Comparison of ENCODE assay signal across 20 mouse cellular contexts in the genomic region with DNA sequence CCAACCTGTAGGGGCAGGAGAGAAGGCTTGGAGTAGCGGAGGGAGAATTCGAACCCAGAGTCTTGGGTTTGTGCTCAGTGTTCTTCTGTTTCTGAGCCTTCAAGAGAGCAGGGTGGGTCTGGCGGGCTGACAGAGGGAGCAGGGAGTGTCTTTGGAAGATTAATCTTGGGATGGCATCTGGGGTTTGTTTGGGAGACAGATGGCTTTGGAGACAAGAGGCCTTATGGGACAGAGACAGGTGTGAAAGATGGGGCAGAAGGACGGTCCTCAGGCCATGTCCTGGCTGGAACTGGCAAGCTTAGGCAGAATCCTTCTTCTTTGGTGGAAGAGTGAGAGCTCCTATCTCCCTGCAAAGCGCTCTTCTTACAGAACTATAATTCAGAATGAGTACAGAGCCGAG. TPM values are rescaled to one million over a fixed set of nuclear protein-coding genes. Genes with fewer than 3 reads are reported as not detected.
A peak's percentile ranks its signal among the peaks of the same experiment; 100 is the strongest.
DNase-seq lines count a peak whose midpoint lies in the region; ATAC-seq and TF ChIP-seq lines count a peak whose summit lies in the region.
"Had no signal": no experiment of that assay in that cellular context is flagged by ENCODE, and none has a peak within 500 bp of the region (broad histone marks: within the 10 kb centered on the region; RNA-seq: fewer than 3 reads in every experiment).

No protein-coding gene starts in this region.

- no peak overlapping the region for H3K4me2 ChIP-seq in midbrain, postnatal 0 days (ENCODE audit: low read depth, low read length, poor library complexity, severe bottlenecking)
- H3K4me2 ChIP-seq in midbrain, embryonic 14.5 days (ENCODE audit: low read length) = no peak overlapping the region
- H3K4me2 ChIP-seq: hindbrain, embryonic 13.5 days; liver, embryonic 15.5 days; lung, embryonic 14.5 days; midbrain, embryonic 11.5 days; stomach, embryonic 15.5 days had no signal

- no peaks in the 10 kb centered on the region for H3K36me3 ChIP-seq in heart, adult 2 months (ENCODE audit: control insufficient read depth, insufficient read depth, low read length)
- 0 out of 2 replicates have a peak, but pooled peaks cover 2% of the 10 kb centered on the region for H3K36me3 ChIP-seq in midbrain, postnatal 0 days (ENCODE audit: insufficient read depth, low read length)
- H3K36me3 ChIP-seq in midbrain, embryonic 14.5 days (ENCODE audit: control insufficient read depth, insufficient read depth, low read length) = no peaks in the 10 kb centered on the region; the same call in 1 of the 2 replicates
- H3K36me3 ChIP-seq: heart, embryonic 10.5 days; stomach, embryonic 15.5 days had no signal

- intact Hi-C loops in heart, adult 2 months (cut with DNase I) = no loop called here

- ATAC-seq in cerebellum, adult (ENCODE audit: insufficient number of reproducible peaks, low FRiP score, low TSS enrichment) = no peak
- no peak for ATAC-seq in midbrain, postnatal 0 days (ENCODE audit: low FRiP score)
- ATAC-seq in midbrain, embryonic 14.5 days (ENCODE audit: low FRiP score, low TSS enrichment) = no peak
- ATAC-seq: CD4-positive, CD25-positive, alpha-beta regulatory T cell, adult 4 months; forebrain, embryonic 16.5 days; intestine, embryonic 16.5 days had no signal

- no peaks in the 10 kb centered on the region for H3K79me2 ChIP-seq in heart, adult 2 months (replicated peaks; ENCODE audit: control insufficient read depth, insufficient read depth, low read length)

- H3K27me3 ChIP-seq in heart, adult 2 months (ENCODE audit: control insufficient read depth, insufficient read depth, low read length) = no peaks in the 10 kb centered on the region
- H3K27me3 ChIP-seq in midbrain, postnatal 0 days (ENCODE audit: insufficient read depth, low read length) = no peaks in the 10 kb centered on the region
- H3K27me3 ChIP-seq in midbrain, embryonic 14.5 days (ENCODE audit: control insufficient read depth, insufficient read depth, low read length) = no peaks in the 10 kb centered on the region
- H3K27me3 ChIP-seq: hindbrain, embryonic 13.5 days; liver, embryonic 15.5 days; stomach, embryonic 15.5 days had no signal

- H3K4me1 ChIP-seq in heart, adult 2 months (ENCODE audit: control insufficient read depth, insufficient read depth, low read length) = peaks cover 20% of the 10 kb centered on the region
- H3K4me1 ChIP-seq in midbrain, postnatal 0 days (ENCODE audit: insufficient read depth, low read length) = no peaks in the 10 kb centered on the region
- peaks cover 10% of the 10 kb centered on the region for H3K4me1 ChIP-seq in midbrain, embryonic 14.5 days (ENCODE audit: control insufficient read depth, insufficient read depth, low read length)

- no peak overlapping the region for H3K9ac ChIP-seq in heart, adult 2 months (ENCODE audit: low read depth, low read length)
- no peak overlapping the region for H3K9ac ChIP-seq in midbrain, postnatal 0 days (replicated peaks; ENCODE audit: low read length, poor library complexity, severe bottlenecking)
- no peak overlapping the region for H3K9ac ChIP-seq in midbrain, embryonic 14.5 days (replicated peaks; ENCODE audit: low read length)
- H3K9ac ChIP-seq: hindbrain, embryonic 13.5 days; liver, embryonic 15.5 days; lung, embryonic 14.5 days; stomach, embryonic 15.5 days had no signal

- peak; percentile 26 to 58 for DNase-seq in cerebellum, postnatal 14 days
- DNase-seq in heart, adult 11 months = peak; percentile 85
- DNase-seq in heart, adult 2 months = no peak
- peak; percentile 28 for DNase-seq in midbrain, postnatal 0 days (ENCODE audit: low spot score)
- DNase-seq in midbrain, embryonic 14.5 days = no peak
- no peak for DNase-seq in c-Kit-positive CD71-positive TER-119-positive erythroid progenitor cells, embryonic 14.5 days (ENCODE audit: low spot score)
- DNase-seq: heart, postnatal 4 days; kidney, postnatal 4 days; right cerebral cortex, postnatal 25 days had no signal

- H3K9me3 ChIP-seq in midbrain, postnatal 0 days (ENCODE audit: low read length) = no peaks in the 10 kb centered on the region
- H3K9me3 ChIP-seq in midbrain, embryonic 14.5 days (ENCODE audit: control insufficient read depth, low read length) = no peaks in the 10 kb centered on the region
- H3K9me3 ChIP-seq: heart, embryonic 10.5 days; hindbrain, embryonic 13.5 days; liver, embryonic 15.5 days; stomach, embryonic 15.5 days had no signal

- H3K27ac ChIP-seq in heart, adult 2 months = no peak overlapping the region; the same call in 1 of the 2 replicates
- no peak overlapping the region for H3K27ac ChIP-seq in midbrain, postnatal 0 days (ENCODE audit: low read depth, low read length)
- H3K27ac ChIP-seq in midbrain, embryonic 14.5 days (replicated peaks; ENCODE audit: low read depth, low read length) = no peak overlapping the region
- H3K27ac ChIP-seq: heart, embryonic 10.5 days; hindbrain, embryonic 13.5 days; kidney, postnatal 0 days; liver, embryonic 15.5 days; stomach, embryonic 15.5 days had no signal

- 91% methylated on average over 6 of the region's 6 CpGs for WGBS in heart, adult 2 months
- 93% methylated on average over 6 of the region's 6 CpGs for WGBS in midbrain, postnatal 0 days
- WGBS in midbrain, embryonic 14.5 days = 85% methylated on average over 6 of the region's 6 CpGs

- no peak for TF ChIP-seq CTCF in heart, adult 2 months (IDR thresholded peaks at IDR 0.05)
- no peak for TF ChIP-seq CTCF in midbrain, postnatal 0 days (IDR thresholded peaks at IDR 0.05)

- TF ChIP-seq EP300 in heart, adult 2 months (IDR thresholded peaks at IDR 0.05; ENCODE audit: insufficient read depth, low read depth, low read length) = no peak

- TF ChIP-seq POLR2A in heart, adult 2 months (IDR thresholded peaks at IDR 0.05; ENCODE audit: insufficient read depth, low read depth, low read length) = no peak

- H3K4me3 ChIP-seq in heart, adult 2 months = no peak overlapping the region
- H3K4me3 ChIP-seq in midbrain, postnatal 0 days (ENCODE audit: low read depth, low read length) = no peak overlapping the region
- no peak overlapping the region for H3K4me3 ChIP-seq in midbrain, embryonic 14.5 days (replicated peaks; ENCODE audit: low read depth, low read length)
- H3K4me3 ChIP-seq: heart, embryonic 10.5 days; hindbrain, embryonic 13.5 days; liver, embryonic 15.5 days; stomach, embryonic 15.5 days had no signal

RNA-seq across cellular contexts. Expression of a gene that starts 20.6 kb away (rescaled TPM):
- 10 to 100 TPM; 64.5 to 84.9 TPM for total RNA-seq in heart, adult 2 months (2021)
- polyA plus RNA-seq in heart, adult 2 months (2012; rRNA removed) = 84.5 and 104 TPM in 2 replicates
- total RNA-seq in midbrain, postnatal 0 days (2014; rRNA removed) = 119 and 193 TPM in 2 replicates
- 284 and 296 TPM in 2 replicates for polyA plus RNA-seq in midbrain, postnatal 0 days (2015; fragmentation: Nextera tagmentation; extraction: Ambion mirVana)
- 486 and 559 TPM in 2 replicates for polyA plus RNA-seq in midbrain, embryonic 14.5 days (2014; fragmentation: Nextera tagmentation; extraction: Ambion mirVana)

RNA-seq across cellular contexts. Expression of a gene that starts 37.7 kb away (rescaled TPM):
- 100 to 1,000 TPM in 1 of 2 experiments, 10 to 100 TPM in 1; 56.4 to 156 TPM for total RNA-seq in heart, adult 2 months (2021)
- 30.4 and 37.3 TPM in 2 replicates for polyA plus RNA-seq in heart, adult 2 months (2012; rRNA removed)
- total RNA-seq in midbrain, postnatal 0 days (2014; rRNA removed) = 44.4 and 57.7 TPM in 2 replicates
- 220 and 237 TPM in 2 replicates for polyA plus RNA-seq in midbrain, postnatal 0 days (2015; fragmentation: Nextera tagmentation; extraction: Ambion mirVana)
- polyA plus RNA-seq in midbrain, embryonic 14.5 days (2014; fragmentation: Nextera tagmentation; extraction: Ambion mirVana) = 80.8 and 109 TPM in 2 replicates

RNA-seq across cellular contexts. Expression of a gene that starts 45.3 kb away (rescaled TPM):
- 10 to 100 TPM; 29.5 to 32.5 TPM for total RNA-seq in heart, adult 2 months (2021)
- polyA plus RNA-seq in heart, adult 2 months (2012; rRNA removed) = 41.6 and 50.5 TPM in 2 replicates
- 44.2 and 58.1 TPM in 2 replicates for total RNA-seq in midbrain, postnatal 0 days (2014; rRNA removed)
- 42.1 and 47.9 TPM in 2 replicates for polyA plus RNA-seq in midbrain, postnatal 0 days (2015; fragmentation: Nextera tagmentation; extraction: Ambion mirVana)
- 74.8 and 102 TPM in 2 replicates for polyA plus RNA-seq in midbrain, embryonic 14.5 days (2014; fragmentation: Nextera tagmentation; extraction: Ambion mirVana)

Comparison
In these comparisons a context has a peak if more than half of its experiments do, and no peak if none do; other contexts are left out.
1. DNase-seq: peak in cerebellum, postnatal 14 days (2 of 2), heart, adult 11 months (single experiment) and midbrain, postnatal 0 days (single experiment); none in heart, adult 2 months (0 of 2), midbrain, embryonic 14.5 days (single experiment) and c-Kit-positive CD71-positive TER-119-positive erythroid progenitor cells, embryonic 14.5 days (single experiment).